Mouse (Mus musculus): Measurements from ENCODE around the gene Cyp2u1. TPM values are rescaled to one million over a fixed set of nuclear protein-coding genes. Genes with fewer than 3 reads are reported as not detected.

Gene Cyp2u1
- polyA plus RNA-seq, 1 experiment from 2014 or later: 6.4 TPM

- no peak for DNase-seq
- no peak for ATAC-seq (ENCODE audit: low FRiP score, low TSS enrichment)
- no peaks in the 10 kb centered on the region for H3K9me3 ChIP-seq (ENCODE audit: control insufficient read depth, low read length)
- no peak overlapping the region for H3K9ac ChIP-seq (replicated peaks; ENCODE audit: low read length)
- H3K36me3 ChIP-seq (ENCODE audit: control insufficient read depth, insufficient read depth, low read length): no peaks in the 10 kb centered on the region; the same call in 1 of the 2 replicates
- no peak overlapping the region for H3K4me3 ChIP-seq (replicated peaks; ENCODE audit: low read depth, low read length)
- H3K4me2 ChIP-seq (ENCODE audit: low read length): no peak overlapping the region
- no peaks in the 10 kb centered on the region for H3K27me3 ChIP-seq (ENCODE audit: control insufficient read depth, insufficient read depth, low read length)
- 0 out of 2 replicates have a peak, but pooled peaks cover 4% of the 10 kb centered on the region for H3K4me1 ChIP-seq (ENCODE audit: control insufficient read depth, insufficient read depth, low read length)
- WGBS: 88% methylated on average over 7 of the region's 7 CpGs
- no peak overlapping the region for H3K27ac ChIP-seq (replicated peaks; ENCODE audit: low read depth, low read length)
These were observed 6.1 kb downstream of the Cyp2u1 start for GRCm38 (mm10) chr3:131296893-131297292.

DNA sequence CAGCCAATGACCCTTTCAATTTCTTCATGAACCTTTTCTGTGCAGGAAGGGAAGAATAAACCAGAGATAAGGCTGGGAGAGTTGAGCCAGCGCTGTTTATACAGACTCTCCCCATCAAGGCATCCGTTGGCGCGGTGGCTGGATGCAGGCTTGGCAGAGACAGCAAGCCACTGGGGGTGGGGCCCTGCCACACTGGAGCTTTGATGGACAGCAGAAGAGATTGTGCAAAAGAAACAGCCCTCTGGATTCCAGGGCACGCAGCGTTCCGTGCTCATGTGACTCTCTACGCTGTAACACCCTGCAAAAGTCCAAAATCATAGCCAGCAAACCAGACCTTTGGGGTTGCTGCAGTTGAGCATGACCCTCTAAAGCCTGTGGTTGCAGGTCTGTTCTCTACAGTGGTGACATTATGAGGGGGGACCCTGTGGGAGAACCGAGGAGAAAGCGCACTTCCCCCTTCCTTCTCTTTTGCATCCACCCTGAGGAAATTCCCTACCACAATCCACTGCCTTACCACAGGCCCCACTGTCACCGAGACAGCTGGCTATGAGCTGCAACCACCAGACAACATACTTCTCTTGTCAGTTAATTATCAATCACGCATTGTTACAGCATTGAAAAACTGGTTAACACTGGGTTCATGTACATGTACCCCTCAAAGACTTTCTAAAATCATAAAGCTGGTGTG lies 7.4 kb downstream of the Cyp2u1 start:
- no peaks in the 10 kb centered on the region for H3K27me3 ChIP-seq (ENCODE audit: control insufficient read depth, insufficient read depth, low read length)
- H3K9me3 ChIP-seq (ENCODE audit: control insufficient read depth, low read length): no peaks in the 10 kb centered on the region
- DNase-seq (no peak), ATAC-seq (ENCODE audit: low FRiP score, low TSS enrichment) (no peak)
- no peak overlapping the region for H3K27ac ChIP-seq (replicated peaks; ENCODE audit: low read depth, low read length)
- no peak overlapping the region for H3K9ac ChIP-seq (replicated peaks; ENCODE audit: low read length)
- H3K4me3 ChIP-seq (replicated peaks; ENCODE audit: low read depth, low read length): no peak overlapping the region
- no peak overlapping the region for H3K4me2 ChIP-seq (ENCODE audit: low read length)
- H3K36me3 ChIP-seq (ENCODE audit: control insufficient read depth, insufficient read depth, low read length): no peaks in the 10 kb centered on the region; the same call in 1 of the 2 replicates
- no peaks in the 10 kb centered on the region for H3K4me1 ChIP-seq (ENCODE audit: control insufficient read depth, insufficient read depth, low read length)
- WGBS: 92% methylated on average over 12 of the region's 12 CpGs

DNA sequence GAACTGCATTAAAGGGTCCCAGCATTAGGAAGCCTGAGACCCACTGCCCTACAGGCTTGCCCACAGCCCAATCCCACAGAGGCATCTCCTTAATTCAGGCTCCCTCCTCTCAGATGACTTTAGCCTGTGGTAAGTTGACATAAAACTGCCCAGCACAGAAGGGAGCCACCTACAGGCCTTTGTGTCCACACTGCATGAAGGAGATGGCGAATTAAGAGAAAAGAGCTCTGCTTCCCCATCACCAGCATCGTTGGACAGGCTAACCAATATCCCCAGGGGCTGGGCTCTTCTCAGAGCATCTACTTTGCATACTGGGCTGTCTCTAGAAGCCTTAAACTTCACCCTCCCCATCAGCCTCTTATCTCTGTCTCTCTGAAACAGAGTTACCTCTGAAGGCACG lies 8.5 kb downstream of the Cyp2u1 start:
- Histone ChIP-seq H3K9ac (replicated peaks; ENCODE audit: low read length) (no peak overlapping the region), H3K4me1 (ENCODE audit: control insufficient read depth, insufficient read depth, low read length) (no peaks in the 10 kb centered on the region), H3K9me3 (ENCODE audit: control insufficient read depth, low read length) (no peaks in the 10 kb centered on the region), H3K36me3 (ENCODE audit: control insufficient read depth, insufficient read depth, low read length) (no peaks in the 10 kb centered on the region; the same call in 1 of the 2 replicates), H3K4me2 (ENCODE audit: low read length) (no peak overlapping the region), H3K4me3 (replicated peaks; ENCODE audit: low read depth, low read length) (no peak overlapping the region), H3K27me3 (ENCODE audit: control insufficient read depth, insufficient read depth, low read length) (no peaks in the 10 kb centered on the region), H3K27ac (replicated peaks; ENCODE audit: low read depth, low read length) (no peak overlapping the region)
- ATAC-seq (ENCODE audit: low FRiP score, low TSS enrichment): no peak
- 48% methylated on average over 3 of the region's 3 CpGs for WGBS
- DNase-seq: no peak

GRCm38 (mm10) chr3:131292959-131293358 lies 10.1 kb downstream of the Cyp2u1 start:
- Histone ChIP-seq H3K36me3 (ENCODE audit: control insufficient read depth, insufficient read depth, low read length) (no peaks in the 10 kb centered on the region; the same call in 1 of the 2 replicates), H3K4me3 (replicated peaks; ENCODE audit: low read depth, low read length) (no peak overlapping the region), H3K27ac (replicated peaks; ENCODE audit: low read depth, low read length) (no peak overlapping the region), H3K4me2 (ENCODE audit: low read length) (no peak overlapping the region), H3K9me3 (ENCODE audit: control insufficient read depth, low read length) (no peaks in the 10 kb centered on the region), H3K4me1 (ENCODE audit: control insufficient read depth, insufficient read depth, low read length) (no peaks in the 10 kb centered on the region), H3K9ac (replicated peaks; ENCODE audit: low read length) (no peak overlapping the region), H3K27me3 (ENCODE audit: control insufficient read depth, insufficient read depth, low read length) (no peaks in the 10 kb centered on the region)
- WGBS: 79% methylated on average over 3 of the region's 3 CpGs
- DNase-seq (no peak), ATAC-seq (ENCODE audit: low FRiP score, low TSS enrichment) (no peak)

GRCm38 (mm10) chr3:131292349-131292748 lies 10.7 kb downstream of the Cyp2u1 start:
- 97% methylated on average over 2 of the region's 2 CpGs for WGBS
- Histone ChIP-seq H3K36me3 (ENCODE audit: control insufficient read depth, insufficient read depth, low read length) (no peaks in the 10 kb centered on the region), H3K27me3 (ENCODE audit: control insufficient read depth, insufficient read depth, low read length) (no peaks in the 10 kb centered on the region), H3K4me1 (ENCODE audit: control insufficient read depth, insufficient read depth, low read length) (no peaks in the 10 kb centered on the region), H3K4me3 (replicated peaks; ENCODE audit: low read depth, low read length) (no peak overlapping the region), H3K27ac (replicated peaks; ENCODE audit: low read depth, low read length) (no peak overlapping the region), H3K4me2 (ENCODE audit: low read length) (no peak overlapping the region), H3K9ac (replicated peaks; ENCODE audit: low read length) (no peak overlapping the region), H3K9me3 (ENCODE audit: control insufficient read depth, low read length) (no peaks in the 10 kb centered on the region)
- DNase-seq (no peak), ATAC-seq (ENCODE audit: low FRiP score, low TSS enrichment) (no peak)

GRCm38 (mm10) chr3:131291890-131292289 lies 11.1 kb downstream of the Cyp2u1 start:
- DNase-seq (no peak), ATAC-seq (ENCODE audit: low FRiP score, low TSS enrichment) (no peak)
- H3K4me2 ChIP-seq (ENCODE audit: low read length): no peak overlapping the region
- no peak overlapping the region for H3K27ac ChIP-seq (replicated peaks; ENCODE audit: low read depth, low read length)
- no peaks in the 10 kb centered on the region for H3K36me3 ChIP-seq (ENCODE audit: control insufficient read depth, insufficient read depth, low read length)
- WGBS: 90% methylated on average over 4 of the region's 4 CpGs
- no peak overlapping the region for H3K4me3 ChIP-seq (replicated peaks; ENCODE audit: low read depth, low read length)
- H3K9ac ChIP-seq (replicated peaks; ENCODE audit: low read length): no peak overlapping the region
- H3K9me3 ChIP-seq (ENCODE audit: control insufficient read depth, low read length): no peaks in the 10 kb centered on the region
- no peaks in the 10 kb centered on the region for H3K27me3 ChIP-seq (ENCODE audit: control insufficient read depth, insufficient read depth, low read length)
- H3K4me1 ChIP-seq (ENCODE audit: control insufficient read depth, insufficient read depth, low read length): no peaks in the 10 kb centered on the region

DNA sequence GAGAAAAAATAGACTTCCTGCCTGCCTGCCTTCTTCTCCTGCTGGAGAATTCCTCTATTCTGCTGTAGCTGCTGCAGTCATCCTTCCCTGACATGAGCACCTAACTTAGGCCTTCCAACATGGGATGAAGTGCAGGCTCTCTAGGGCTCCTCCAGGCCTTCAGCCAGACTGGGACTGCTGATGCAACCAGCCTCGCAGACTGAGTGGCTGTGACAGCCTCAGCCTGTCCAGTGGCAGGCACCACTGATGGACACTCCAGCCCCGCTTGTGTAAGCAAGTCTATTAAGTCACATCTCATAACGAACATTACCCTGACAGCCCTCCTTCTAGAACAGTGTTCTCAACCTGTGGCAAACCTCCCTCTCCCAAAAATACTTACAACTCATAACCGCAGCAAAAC lies 28.9 kb downstream of the Cyp2u1 start:
- H3K9me3 ChIP-seq (ENCODE audit: control insufficient read depth, low read length): no peaks in the 10 kb centered on the region
- H3K4me3 ChIP-seq (replicated peaks; ENCODE audit: low read depth, low read length): no peak overlapping the region
- 87% methylated on average over 4 of the region's 4 CpGs for WGBS
- ATAC-seq (ENCODE audit: low FRiP score, low TSS enrichment): no peak
- no peak overlapping the region for H3K9ac ChIP-seq (replicated peaks; ENCODE audit: low read length)
- H3K27ac ChIP-seq (replicated peaks; ENCODE audit: low read depth, low read length): no peak overlapping the region
- H3K36me3 ChIP-seq (ENCODE audit: control insufficient read depth, insufficient read depth, low read length): no peaks in the 10 kb centered on the region
- H3K4me2 ChIP-seq (ENCODE audit: low read length): no peak overlapping the region
- no peaks in the 10 kb centered on the region for H3K27me3 ChIP-seq (ENCODE audit: control insufficient read depth, insufficient read depth, low read length)
- H3K4me1 ChIP-seq (ENCODE audit: control insufficient read depth, insufficient read depth, low read length): peaks cover 10% of the 10 kb centered on the region
- no peak for DNase-seq

GRCm38 (mm10) chr3:131272374-131273100 lies 30.5 kb downstream of the Cyp2u1 start:
- WGBS: 67% methylated on average over 10 of the region's 10 CpGs
- Histone ChIP-seq H3K9me3 (ENCODE audit: control insufficient read depth, low read length) (no peaks in the 10 kb centered on the region), H3K9ac (replicated peaks; ENCODE audit: low read length) (peak overlapping the region; percentile 49; the same call in 1 of the 2 replicates), H3K27ac (replicated peaks; ENCODE audit: low read depth, low read length) (no peak overlapping the region), H3K4me1 (ENCODE audit: control insufficient read depth, insufficient read depth, low read length) (peaks cover 10% of the 10 kb centered on the region), H3K27me3 (ENCODE audit: control insufficient read depth, insufficient read depth, low read length) (no peaks in the 10 kb centered on the region), H3K36me3 (ENCODE audit: control insufficient read depth, insufficient read depth, low read length) (no peaks in the 10 kb centered on the region), H3K4me2 (ENCODE audit: low read length) (peak overlapping the region; percentile 83), H3K4me3 (replicated peaks; ENCODE audit: low read depth, low read length) (peak overlapping the region; percentile 63)
- DNase-seq (no peak), ATAC-seq (ENCODE audit: low FRiP score, low TSS enrichment) (no peak)
